Mouse (Mus musculus): ENCODE measurements around the gene Gjd3. TPM values are rescaled to one million over a fixed set of nuclear protein-coding genes. Genes with fewer than 3 reads are reported as not detected.

The Gjd3 gene
- total RNA-seq, 2 experiments from 2014 or later = 1.5 to 2.0 TPM

DNA sequence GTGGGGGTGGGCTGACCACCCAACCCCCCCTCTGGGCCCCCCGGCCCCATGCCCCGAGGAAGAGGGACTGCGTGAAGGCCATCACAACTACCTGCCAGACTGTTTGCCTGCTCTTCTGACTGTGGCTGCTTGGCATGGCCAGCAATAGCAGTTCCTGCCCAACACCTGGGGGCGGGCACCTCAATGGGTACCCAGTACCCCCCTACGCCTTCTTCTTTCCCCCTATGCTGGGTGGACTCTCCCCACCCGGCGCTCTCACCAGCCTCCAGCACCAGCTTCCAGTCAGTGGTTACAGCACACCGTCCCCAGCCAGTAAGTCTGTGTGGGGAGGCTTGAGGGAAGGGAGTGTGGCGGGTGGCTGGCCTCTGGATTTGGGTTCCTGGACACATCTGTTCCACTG lies 32.3 kb downstream of the Gjd3 start:
- DNase-seq = no peak

DNA sequence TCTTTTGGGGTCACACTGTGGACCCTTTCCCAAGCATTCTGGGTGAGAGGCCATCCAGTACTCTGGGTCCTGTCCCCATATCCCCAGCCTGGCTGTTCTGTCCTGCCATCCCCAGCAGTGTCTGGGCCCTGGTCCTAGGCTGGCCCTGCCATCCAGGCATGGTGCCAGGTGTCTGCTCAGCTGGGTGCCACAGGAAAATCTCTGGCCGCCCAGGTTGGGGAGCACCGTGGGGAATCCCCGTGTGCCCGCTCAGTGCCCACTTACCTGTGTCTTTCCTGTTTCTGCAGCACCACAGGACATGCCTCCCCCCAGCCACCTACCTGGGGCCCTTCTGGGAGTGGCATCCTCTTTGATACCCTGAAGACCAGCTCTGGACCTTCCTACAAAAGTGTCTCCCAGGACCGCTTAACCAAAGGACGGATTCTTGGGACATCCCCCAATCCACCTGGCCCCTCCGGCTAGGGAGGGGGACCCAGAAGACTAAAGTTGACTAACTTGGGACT lies 32.8 kb downstream of the Gjd3 start:
- intact Hi-C loops (cut with DNase I) = no loop called here
- DNase-seq = peak; percentile 63 to 78

More for the DNA sequence above, 32.3 kb downstream of the Gjd3 start:
- intact Hi-C loops (cut with DNase I) = no loop called here

DNA sequence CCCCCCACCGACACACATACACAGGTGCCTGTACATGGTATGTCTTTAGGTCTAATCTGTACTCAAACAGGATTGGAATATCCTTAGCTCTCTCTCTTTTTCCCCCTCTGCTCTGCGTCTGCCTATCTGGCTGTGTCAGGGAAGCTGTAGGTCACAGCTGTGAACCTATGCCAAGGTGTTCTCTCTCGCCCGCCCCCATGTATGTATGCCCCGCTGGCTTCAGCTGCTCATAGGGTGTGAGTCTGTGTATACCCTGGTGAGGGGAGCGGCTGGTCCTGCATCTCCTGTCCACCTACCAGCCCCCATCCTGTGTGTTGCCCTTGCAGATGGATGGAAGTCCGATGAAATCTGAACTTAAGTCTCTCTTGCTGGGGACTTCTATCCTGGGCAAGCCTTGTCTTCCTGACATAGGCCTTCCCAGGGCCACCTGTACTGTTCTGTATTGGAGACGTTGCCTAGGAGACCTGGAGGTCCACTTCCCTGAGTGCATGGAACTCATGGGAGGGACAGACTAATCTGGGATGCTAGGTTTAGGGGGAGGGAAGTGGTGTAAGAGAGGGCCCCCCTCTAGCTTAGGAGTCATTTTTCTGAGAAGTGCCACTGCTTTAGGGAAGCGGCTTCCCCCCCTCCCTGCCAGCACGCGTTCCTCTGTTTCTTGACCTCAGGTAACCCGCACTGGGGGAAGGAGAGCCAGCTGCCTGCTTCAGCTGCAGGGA lies 33.4 kb downstream of the Gjd3 start:
- intact Hi-C loops (cut with DNase I) = no loop called here
- no peak for DNase-seq

DNA sequence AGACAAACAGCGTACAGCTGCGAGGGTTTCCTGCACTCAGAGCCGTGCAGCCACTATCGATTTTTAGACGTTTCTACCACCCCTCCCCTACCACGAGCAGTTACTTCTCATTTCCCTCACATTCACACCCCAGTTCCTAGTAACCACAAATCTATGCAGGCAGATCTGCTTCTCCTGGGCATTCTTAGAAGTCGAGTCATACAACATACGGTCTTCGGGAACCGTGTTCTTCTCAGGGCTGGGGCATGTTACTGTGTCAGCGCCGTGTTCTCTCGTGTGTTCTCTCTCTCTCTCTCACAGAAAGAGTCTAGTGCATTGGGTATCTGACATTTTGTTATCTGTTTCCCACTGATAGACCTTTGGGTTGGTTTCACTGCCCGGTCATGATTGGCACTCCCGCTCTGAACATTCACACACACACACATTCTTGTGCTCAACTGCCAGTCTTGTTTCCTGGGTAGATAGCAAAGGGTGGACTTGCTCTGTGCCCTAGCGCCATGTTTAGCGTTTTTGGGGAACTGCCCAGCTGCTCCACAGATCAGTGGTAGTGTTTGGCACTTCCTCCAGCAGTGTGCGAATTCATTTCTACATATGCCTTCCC lies 34.7 kb downstream of the Gjd3 start:
- DNase-seq = no peak
- intact Hi-C loops (cut with DNase I) = no loop called here

DNA sequence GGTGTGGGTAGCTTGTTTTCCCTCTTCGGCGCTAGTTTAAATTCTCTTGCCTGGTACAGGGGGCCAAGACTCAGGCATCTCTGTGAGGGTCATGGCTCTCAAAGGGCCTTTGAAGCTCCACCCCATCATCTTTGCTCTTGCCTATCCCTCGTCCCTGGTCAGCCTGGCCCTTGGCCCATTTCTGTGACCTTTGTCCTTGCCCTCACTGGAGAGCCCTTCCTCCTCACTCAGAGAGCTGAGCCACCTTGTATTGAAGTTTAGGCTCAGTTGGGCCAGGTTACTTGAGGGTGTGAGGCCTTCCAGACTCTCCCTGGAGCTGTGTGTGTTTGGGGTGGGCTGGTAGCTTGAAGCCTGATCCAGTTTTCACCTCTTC lies 37.2 kb downstream of the Gjd3 start:
- peak; percentile 19 to 47 for DNase-seq

DNA sequence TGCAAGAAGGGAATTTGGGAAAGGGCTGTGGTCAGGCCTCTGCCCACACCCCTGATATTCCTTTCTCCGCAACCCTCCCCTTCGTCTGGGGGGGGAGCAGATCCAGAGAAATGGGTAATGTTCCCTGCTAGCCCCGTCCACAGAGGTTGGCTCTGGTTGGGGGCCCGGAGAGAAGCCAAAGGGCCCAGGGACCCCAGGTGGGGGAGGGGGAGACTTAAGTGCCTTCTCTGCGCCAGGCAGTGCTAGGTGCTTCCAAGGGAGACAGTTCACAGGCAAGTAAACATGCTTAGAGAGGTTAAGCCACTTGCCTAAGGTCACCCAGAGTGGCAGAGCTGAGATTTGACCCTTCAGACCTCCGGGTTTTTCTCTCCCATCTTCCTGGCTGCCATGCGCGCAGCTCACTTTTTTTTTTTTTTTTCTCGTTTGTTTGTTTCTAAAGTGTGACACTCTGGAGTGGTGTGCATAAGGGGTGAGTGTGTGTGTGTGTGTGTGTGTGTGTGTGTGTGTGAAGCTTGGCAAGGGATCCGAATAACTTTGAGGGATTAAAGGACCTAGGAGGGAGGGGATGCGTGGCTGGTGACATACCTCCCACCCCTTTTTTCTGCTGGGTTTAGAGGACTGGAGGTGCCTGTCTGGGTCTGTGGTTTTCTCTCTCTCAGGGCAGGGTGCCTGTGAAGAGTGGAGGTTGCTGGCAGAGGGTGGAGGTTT lies 37.8 kb downstream of the Gjd3 start:
- peak in 1 of 2 experiments; percentile 12 for DNase-seq
- intact Hi-C loops (cut with DNase I) = no loop called here

More for the DNA sequence above, 37.2 kb downstream of the Gjd3 start:
- intact Hi-C loops (cut with DNase I) = no loop called here

DNA sequence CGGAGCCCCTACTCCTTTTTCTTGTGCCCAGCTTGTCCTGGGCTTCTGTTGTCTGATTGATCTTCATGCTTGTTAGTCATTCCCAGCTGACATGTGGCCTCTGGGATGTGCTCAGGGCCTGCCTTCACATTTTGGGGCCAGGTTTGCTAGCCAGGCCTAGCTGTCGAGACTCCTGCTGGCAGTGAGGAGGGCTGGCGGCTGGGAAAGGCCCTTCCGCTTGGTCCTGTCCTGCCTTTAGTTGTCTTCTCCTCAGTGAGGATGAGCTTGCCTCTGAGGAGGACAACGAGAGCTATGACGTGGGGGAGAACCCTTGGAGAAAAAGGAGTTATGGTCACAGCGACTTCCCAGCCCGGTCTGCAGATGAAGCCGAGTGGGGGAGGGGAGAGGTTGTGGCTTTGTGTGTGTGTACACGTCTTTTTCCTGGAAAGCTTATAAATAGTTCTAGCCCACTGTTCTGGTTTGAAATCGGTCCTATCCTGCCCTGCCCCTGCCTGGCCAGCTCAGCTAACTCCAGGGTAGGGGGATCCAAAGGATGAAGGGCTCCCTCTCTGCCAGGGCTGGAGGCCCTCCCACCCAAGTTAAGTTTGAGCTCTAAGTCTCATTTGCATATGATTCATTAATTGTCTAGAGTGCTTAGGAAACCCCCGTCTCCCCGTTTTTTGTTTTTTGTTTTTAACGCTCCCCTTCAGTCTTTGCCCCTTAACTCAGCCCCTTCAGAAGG lies 38.9 kb downstream of the Gjd3 start:
- DNase-seq = peak in 1 of 2 experiments; percentile 60
- intact Hi-C loops (cut with DNase I) = no loop called here

DNA sequence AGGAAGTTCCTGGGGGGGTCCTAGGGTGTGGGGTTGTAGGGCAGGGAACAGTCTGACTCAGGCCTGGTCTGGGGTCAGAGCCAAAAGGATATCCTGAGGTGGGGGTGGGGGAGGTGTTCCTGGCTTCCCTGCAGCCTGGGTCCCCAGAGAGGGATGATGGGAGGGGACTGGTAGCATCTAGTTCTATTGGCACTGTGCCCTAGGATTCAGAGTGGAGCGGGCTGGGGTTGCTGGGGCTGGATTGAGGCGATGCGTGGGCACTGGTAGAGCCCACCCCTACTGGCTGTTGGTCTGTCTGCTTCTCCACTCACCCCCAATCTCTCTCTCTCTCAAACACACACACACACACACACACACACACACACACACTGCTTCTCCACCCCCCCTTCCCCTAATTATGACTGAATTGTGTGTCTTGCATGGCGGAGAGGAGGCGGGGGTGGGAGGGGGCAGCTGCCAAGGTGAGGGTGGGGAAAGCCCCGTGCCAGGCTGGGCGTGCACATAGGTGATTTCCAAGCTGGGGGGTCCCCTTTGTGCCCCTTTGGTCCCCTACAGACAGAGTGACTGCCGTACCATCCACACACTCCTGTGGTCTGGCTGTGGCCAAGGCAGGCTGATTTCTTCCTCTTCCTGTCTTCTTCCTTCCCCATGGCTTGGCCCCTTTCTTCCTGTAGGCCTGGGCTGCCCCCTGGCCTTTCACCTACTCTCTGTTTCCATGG lies 39.7 kb downstream of the Gjd3 start:
- intact Hi-C loops (cut with DNase I) = no loop called here
- peak; percentile 76 to 79 for DNase-seq

DNA sequence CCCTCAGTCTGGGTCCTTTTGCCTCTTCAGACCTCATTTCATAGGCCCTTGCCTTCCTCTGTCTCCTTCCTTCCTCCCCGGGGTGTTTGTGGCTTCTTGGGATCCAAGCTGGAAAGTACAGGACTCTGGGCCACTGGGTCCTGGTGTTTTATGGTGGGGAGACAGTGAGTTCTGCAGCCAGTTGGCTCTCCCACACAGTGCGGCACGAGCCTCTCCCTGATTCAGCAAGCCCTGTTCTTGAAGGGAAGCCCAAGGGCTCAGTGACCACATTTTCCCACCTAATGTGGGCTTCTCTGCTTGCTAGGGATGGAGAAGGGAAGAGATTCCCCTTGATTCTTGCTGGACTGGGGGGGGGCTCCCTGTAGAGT lies 40.3 kb downstream of the Gjd3 start:
- DNase-seq = no peak
- intact Hi-C loops (cut with DNase I) = no loop called here

DNA sequence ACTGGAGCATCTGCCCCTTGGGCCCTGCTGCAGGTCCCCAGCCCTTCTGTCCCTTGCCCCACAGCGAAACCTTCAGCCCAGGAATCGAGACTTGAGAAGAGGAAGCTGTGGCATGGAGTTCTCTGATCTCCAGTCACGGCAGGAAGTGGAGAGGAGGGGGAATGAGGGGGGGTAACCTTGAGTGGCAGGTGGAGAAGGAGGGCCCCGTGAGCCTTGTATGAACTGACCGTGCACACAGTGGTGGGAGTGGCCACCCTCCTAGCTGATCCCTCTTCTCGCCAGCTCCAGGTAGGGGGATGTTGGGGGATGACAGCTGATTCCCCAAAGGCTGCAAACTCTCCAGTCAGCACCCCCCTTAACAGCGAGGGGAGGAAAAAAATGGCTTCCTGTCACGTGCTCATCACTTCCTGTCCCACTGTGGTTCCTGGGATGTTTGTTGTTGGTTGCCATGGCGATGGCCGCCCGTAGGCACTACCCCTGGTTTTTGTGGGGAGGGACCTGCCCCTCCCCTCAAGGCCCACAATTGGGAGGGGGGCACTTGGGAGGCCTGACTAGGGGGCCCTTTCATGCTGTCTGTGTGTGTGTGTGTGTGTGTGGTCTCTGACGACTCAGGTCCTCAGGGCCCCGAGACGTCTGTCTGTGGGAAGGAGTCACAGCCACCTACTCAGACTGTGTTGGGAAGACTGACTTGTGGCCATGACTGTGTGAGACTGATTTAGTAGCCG lies 40.8 kb downstream of the Gjd3 start:
- peak; percentile 84 to 90 for DNase-seq
- intact Hi-C loops (cut with DNase I) = no loop called here

DNA sequence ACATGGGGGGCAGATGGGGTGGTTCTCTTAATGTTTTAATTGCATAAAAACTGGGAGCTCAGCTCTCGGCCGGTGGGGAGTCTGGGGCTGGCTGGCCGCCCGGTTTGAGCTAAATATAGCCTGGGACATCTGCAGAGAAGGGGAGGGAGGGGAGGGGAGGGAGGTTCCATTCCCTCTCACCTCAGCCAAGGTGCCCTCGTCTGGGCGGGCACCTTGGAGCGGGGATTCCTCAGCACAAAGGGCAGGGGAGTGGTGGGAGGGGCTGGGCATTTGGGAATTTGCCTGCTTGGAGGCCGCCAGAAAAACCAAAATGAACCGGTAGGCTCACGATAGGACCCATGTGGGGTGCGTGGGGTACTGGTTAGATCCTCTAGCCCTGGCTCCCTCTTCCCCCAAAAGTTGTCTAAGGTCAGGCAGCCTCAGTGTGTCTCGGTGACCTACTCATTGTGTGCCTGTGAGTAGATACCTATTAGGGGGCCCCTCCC lies 41.4 kb downstream of the Gjd3 start:
- peak; percentile 79 to 87 for DNase-seq
- intact Hi-C loops (cut with DNase I) = no loop called here

DNA sequence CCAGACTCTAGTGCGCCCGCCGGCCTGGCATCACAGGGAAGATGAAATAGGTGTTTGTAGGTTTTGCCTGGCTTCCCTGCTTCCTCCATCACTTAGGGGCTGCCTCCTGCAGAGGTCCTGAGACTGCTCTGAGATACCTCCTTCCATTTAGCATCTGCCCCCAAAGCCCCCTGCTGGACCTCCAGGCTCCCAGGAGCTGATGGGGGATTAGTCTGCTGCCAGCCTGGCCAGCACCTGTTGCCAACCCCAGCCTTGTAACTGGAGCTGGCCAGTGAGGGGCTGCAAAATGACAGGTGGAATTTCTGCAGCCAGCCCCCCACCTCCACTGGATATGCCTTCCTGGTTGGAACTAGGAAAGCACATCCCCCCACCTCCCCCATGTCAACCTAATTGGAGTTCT lies 42.0 kb downstream of the Gjd3 start:
- intact Hi-C loops (cut with DNase I) = no loop called here
- no peak for DNase-seq

DNA sequence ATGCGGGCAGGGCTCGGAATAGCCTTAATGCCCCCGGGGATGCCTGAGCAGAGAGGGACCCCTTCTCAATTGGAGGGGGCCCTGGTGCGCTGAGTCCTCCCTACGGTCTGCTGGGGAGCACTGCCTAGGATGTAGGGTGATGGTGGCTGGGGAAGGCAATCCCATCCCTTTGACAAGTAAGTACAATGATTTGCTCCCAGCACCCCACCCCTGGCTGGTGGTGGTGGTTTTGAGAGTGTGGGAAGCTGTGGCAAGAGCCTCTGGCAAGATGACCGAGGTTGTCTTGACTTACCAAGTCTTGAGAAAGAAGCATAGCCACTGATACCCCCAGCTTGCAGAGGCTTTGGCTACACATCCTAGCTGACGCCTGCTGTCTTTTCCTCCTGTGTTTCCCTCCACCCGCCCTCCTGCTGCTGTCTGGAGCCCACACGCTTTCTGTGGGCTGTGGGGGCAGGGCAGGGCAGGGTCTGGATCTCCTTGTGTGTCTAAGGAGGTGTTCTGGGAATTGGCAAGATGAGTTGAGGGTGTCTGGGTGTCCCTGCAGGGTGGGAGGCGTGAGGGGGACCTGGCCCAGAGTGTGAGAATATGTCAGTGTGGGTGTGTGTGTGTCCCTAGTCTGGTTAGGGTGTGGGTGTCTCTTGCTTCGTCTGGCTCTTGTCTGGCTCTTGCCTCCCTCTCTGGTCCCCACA lies 42.7 kb downstream of the Gjd3 start:
- intact Hi-C loops (cut with DNase I) = no loop called here
- DNase-seq = no peak

DNA sequence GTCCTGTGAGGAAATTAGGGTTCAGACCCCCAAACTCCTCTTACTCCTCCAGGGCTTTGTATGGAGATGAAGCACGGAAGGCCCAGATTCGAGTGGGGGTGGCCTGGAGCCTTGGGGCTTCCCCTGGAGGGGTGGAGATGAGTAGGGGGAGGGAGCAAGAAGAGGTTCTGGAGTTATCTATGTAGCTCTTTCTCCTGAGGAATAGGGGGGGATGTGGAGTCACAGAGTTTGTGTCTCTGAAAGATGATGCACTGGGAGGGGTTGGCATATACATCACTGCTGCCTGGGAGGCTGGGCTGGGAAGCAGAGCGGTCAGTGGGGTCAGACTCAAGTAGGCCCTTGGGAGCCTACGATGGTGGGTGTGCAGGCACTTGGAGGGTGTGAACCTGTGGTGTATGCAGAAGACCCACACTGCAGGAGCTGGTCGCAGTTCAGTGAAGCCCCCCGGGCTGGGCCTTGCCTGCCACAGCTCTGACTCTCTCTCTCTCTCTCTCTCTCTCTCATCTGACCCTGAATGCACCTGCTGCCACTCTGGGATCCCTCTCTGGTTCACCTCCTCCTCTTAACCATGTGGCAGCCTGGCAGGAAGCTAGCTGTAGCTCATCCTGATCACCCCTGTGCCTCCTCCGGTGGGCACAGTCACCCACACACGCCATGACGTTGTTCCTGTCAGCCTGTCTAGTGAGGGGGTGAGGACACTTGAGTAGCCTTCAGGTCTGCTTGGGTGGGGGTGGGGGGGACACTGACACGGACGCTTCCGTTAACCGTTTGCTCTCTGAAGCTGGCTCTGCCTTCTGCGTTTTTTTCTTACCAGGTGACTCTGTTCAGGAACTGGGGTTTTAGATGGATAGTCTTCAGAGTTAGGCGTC lies 43.5 kb downstream of the Gjd3 start:
- intact Hi-C loops (cut with DNase I) = no loop called here

DNA sequence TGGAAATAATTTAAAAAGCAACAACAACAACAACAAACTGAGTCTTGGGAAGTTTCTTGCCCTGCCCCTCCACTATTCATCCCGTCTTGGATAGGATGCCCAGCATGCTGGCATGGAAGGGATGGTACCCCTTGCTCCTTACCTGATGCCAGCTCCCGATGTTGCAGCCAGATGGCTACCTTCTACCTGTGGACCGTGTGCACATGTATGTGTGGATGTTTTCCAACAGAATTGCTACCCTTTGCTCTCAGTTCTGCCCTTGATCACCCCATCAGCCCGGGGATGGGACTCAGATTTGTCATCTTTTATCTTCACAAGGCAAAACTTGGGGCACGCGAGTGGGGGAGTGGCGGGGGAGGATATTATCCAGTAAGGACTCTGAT lies 44.1 kb downstream of the Gjd3 start:
- intact Hi-C loops (cut with DNase I) = no loop called here

More for the DNA sequence above, 43.5 kb downstream of the Gjd3 start:
- no peak for DNase-seq

DNA sequence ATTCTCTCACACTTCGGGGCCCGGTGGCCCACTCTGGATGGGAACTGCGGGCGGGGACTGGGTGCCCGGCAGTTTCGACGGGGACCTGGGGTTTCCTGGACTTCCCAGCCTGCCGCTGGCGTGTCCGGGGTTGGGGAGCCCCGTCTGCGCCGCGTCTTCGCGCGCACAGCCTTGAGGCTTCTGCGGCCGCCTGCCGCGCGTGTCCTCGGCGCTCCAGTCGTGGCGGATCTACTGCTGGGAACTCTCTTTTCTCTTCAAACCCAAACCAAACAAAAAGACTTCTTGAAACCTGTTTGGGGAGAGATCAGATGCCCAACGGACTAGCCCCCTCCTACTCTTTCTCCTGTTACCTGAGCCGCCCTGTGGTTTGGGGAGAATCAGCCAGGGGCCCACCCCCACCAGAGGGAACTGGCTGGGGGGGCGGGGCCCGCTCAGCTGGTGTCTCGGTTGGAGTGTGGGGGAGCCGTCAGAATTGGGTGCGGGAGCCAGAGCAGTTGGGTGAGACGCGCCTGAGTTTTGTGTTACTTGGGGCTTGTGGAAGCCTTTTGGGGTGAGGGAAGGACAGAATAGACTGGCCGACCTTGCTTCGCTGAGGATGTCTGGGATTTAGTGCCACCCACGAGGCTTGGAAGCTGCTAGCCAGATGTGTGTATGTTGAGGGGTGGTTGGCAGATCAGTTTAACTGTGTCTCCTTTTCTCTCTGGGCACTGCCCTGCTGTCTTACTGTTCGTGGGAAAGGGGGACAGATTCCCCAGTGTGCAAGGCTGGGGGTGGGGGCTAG lies 44.7 kb downstream of the Gjd3 start:
- intact Hi-C loops (cut with DNase I) = no loop called here
- peak; percentile 70 to 72 for DNase-seq

More for the DNA sequence above, 44.1 kb downstream of the Gjd3 start:
- no peak for DNase-seq

DNA sequence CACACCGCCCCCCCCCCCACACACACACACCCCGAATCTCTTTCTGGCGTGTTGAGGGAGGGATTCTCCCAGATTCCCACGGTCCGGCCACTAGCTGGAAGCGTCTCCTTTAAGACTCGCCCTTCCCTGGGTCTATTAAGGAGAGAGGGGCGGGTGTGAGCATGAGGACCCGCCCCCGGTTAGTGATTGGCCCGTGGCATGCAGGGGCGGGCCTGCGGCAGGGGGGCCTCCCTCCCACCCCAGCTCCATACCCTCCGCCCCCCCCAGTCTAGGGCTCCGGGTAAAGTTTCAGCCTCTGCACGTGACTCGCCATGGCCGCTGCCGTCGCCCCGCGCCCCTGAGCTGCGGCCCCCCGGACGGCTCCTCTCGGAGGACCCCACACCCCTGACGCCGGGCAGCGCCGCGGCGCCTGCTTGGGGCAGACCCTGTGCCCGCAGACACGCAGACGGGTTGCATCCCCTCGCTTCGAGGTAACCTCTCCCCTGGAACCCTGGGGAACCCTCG lies 45.4 kb downstream of the Gjd3 start:
- intact Hi-C loops (cut with DNase I) = no loop called here

More for the DNA sequence above, 45.4 kb downstream of the Gjd3 start:
- peak; percentile 91 to 92 for DNase-seq
